Mouse (Mus musculus) neural tube, embryonic 15.5 days (tissue): Measurements from ENCODE around the gene CN725425. TPM values are rescaled to one million over a fixed set of nuclear protein-coding genes. Genes with fewer than 3 reads are reported as not detected.

ENCODE experiments used
- ATAC-seq: fragments of 200-750 bp; cut with Nextera tagmentation; 2 replicates; pipeline ENCODE4 v1.8.0; 2017; ENCODE audit warnings: mild to moderate bottlenecking, moderate TSS enrichment, moderate library complexity; ENCODE audit not compliant: low FRiP score
- H3K27ac ChIP-seq: fragments of 300-500 bp; sonication (generic); replicated peaks from 2 replicates; pipeline ENCODE4 v1.5.1; 2015; ENCODE audit warnings: mild to moderate bottlenecking, inconsistent platforms
- H3K27me3 ChIP-seq: fragments of 300-500 bp; sonication (generic); replicated peaks from 2 replicates; pipeline ENCODE4 v1.6.1; 2015; ENCODE audit warnings: inconsistent platforms
- H3K36me3 ChIP-seq: fragments of 300-500 bp; sonication (generic); 2 replicates; pipeline ENCODE4 v1.6.1; 2015; ENCODE audit warnings: inconsistent platforms
- H3K4me1 ChIP-seq: fragments of 300-500 bp; sonication (generic); 2 replicates; pipeline ENCODE4 v1.6.1; 2015; ENCODE audit warnings: inconsistent platforms
- H3K4me2 ChIP-seq: fragments of 300-500 bp; sonication (generic); 2 replicates; pipeline ENCODE4 v1.6.1; 2015; ENCODE audit warnings: inconsistent platforms, mild to moderate bottlenecking, moderate library complexity
- H3K4me3 ChIP-seq: fragments of 300-500 bp; sonication (generic); replicated peaks from 2 replicates; pipeline ENCODE4 v1.5.1; 2015; ENCODE audit warnings: mild to moderate bottlenecking, inconsistent platforms
- H3K9ac ChIP-seq: fragments of 300-500 bp; sonication (generic); replicated peaks from 2 replicates; pipeline ENCODE4 v1.6.1; 2015; ENCODE audit warnings: mild to moderate bottlenecking, inconsistent platforms
- H3K9me3 ChIP-seq: fragments of 300-500 bp; sonication (generic); replicated peaks from 2 replicates; pipeline ENCODE4 v1.6.1; 2016; ENCODE audit warnings: inconsistent platforms
- WGBS: fragments of 180-500 bp; shearing (Covaris S2); methylation state at CpG from one replicate; pipeline ENCODE4 v1.1.7; 2015; ENCODE audit warnings: mixed read lengths; 5-methylcytosine and 5-hydroxymethylcytosine counted together
- polyA plus RNA-seq: library from polyadenylated mRNA; unstranded; fragments of >200 nt; fragmentation: Nextera tagmentation; extraction: Ambion mirVana; gene quantifications from 2 replicates; pipeline ENCODE4 v1.2.1, GENCODE M21; 2015

The CN725425 gene
- not detected in 2 replicates for polyA plus RNA-seq

DNA sequence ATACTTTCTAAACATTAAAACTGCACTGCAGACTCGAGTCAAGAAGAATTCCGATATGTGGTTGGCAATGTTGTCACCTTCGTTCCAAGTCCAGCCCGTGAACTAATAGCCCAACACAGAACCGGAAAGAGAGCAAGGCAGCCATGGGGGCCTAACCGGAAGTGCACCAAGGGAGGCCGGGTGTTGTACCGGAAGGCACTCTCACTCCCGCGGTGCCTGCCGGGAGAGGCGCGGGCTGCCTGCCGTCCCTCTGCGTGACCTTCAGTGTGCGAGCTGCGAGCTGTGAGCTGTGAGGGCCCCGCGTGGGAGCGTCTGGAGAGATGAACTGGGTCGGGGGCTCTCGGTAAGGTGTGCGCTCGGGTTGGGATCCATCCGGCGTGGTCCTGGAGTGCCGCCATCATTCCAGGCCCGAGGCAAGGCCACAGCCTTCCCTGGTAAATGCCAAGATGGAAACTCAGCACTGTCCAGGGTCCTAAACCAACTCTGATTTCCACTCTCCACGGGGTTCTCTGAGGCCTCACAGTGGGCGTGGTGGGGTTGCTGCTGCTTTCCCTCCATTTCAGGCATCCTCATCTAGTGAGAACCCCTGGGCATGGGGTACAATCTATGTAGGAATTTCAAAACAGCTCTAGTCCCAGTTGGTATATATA is at the start of gene CN725425:
CN725425 (plus strand) TSS at position 239 of the 650 bp plus-strand sequence.
- H3K4me3 ChIP-seq, result no peak within 1 kb of the TSS
- ATAC-seq, result no peak
- no peak within 1 kb of the TSS for H3K9ac ChIP-seq
- no peak within 1 kb of the TSS for H3K27ac ChIP-seq
- H3K4me1 ChIP-seq, result no peaks in the 10 kb centered on the region
- H3K4me2 ChIP-seq, result no peak within 1 kb of the TSS
- no peaks in the 10 kb centered on the region for H3K36me3 ChIP-seq
- no peaks in the 10 kb centered on the region for H3K9me3 ChIP-seq
- no peaks in the 10 kb centered on the region for H3K27me3 ChIP-seq
- 93% methylated on average over 30 of the region's 30 CpGs for WGBS

DNA sequence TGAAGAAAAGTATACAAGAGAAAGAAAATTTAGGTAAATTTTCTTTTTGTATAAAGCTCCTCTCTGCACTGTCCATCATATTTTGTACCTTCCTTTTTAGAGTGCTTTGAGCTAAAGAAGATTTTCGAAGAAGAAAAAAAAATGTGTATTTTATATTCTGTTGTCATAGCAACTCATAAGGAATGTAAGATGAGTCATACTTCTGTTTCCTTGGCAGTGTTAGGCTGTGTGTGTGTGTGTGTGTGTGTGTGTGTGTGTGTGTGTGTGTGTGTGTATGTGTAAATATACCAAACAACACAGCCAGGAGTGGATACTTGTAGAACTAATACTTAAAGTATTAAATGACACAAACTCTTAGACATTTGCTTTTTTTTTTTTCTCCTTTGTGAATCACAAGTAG is 46.7 kb upstream of the CN725425 start:
- Histone ChIP-seq H3K36me3 (peaks cover 7% of the 10 kb centered on the region; the same call in 1 of the 2 replicates), H3K4me3 (no peak overlapping the region), H3K27me3 (no peaks in the 10 kb centered on the region), H3K27ac (no peak overlapping the region), H3K9me3 (0 out of 2 replicates have a peak, but pooled peaks cover 5% of the 10 kb centered on the region), H3K9ac (no peak overlapping the region), H3K4me2 (no peak overlapping the region), H3K4me1 (no peaks in the 10 kb centered on the region)
- 71% methylated on average over 1 of the region's 1 CpGs for WGBS
- no peak for ATAC-seq

- Histone ChIP-seq H3K9me3 (0 out of 2 replicates have a peak, but pooled peaks cover 5% of the 10 kb centered on the region), H3K4me1 (no peaks in the 10 kb centered on the region), H3K4me3 (no peak overlapping the region), H3K27ac (no peak overlapping the region), H3K36me3 (peaks cover 6% of the 10 kb centered on the region; the same call in 1 of the 2 replicates), H3K9ac (no peak overlapping the region), H3K4me2 (no peak overlapping the region), H3K27me3 (no peaks in the 10 kb centered on the region)
- WGBS, result 83% methylated on average over 3 of the region's 3 CpGs
- ATAC-seq, result no peak
These were observed 46.0 kb upstream of the CN725425 start for GRCm38 (mm10) chr15:91153311-91153710.

DNA sequence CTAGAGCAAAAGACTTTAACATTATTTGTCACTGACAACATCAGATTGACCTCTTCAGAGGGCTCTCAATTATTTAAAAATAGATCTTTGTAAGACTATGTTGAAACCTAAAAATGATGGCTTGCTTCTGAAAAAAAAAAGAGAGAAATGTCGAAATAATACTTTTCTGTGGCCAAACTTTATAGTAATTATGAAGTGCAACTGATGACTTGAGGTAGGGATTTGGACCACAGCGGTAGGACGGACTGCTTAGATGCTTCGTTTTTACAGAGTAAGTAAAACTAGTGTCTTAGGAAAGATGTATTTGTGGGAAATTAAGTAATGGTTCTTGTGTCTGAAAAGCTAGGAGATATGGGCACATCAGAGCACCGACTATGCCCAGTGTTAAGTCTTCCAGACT is 38.1 kb upstream of the CN725425 start:
- 91% methylated on average over 5 of the region's 5 CpGs for WGBS
- Histone ChIP-seq H3K4me1 (no peaks in the 10 kb centered on the region), H3K27ac (no peak overlapping the region), H3K36me3 (no peaks in the 10 kb centered on the region), H3K4me3 (no peak overlapping the region), H3K9ac (no peak overlapping the region), H3K27me3 (no peaks in the 10 kb centered on the region), H3K9me3 (no peaks in the 10 kb centered on the region), H3K4me2 (no peak overlapping the region)
- no peak for ATAC-seq

DNA sequence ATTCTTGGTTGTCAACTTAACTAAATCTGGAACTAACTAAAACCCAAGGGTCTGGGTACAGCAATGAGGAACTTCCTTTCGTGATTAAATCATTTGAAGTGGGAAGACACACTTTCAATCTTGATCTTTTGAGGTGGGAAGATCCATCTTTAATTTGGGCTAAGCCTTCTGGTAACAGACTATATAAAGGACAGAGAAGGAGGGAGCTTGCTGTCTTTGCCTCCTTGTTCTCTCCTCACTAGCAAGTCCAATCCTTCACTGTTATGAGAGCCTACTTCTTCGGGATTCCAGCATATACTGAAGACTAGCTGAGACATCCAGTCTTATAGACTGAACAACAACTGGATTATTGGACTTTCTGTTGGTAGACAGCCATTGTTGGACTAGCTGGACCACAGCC is 35.8 kb upstream of the CN725425 start:
- H3K9ac ChIP-seq, result no peak overlapping the region

DNA sequence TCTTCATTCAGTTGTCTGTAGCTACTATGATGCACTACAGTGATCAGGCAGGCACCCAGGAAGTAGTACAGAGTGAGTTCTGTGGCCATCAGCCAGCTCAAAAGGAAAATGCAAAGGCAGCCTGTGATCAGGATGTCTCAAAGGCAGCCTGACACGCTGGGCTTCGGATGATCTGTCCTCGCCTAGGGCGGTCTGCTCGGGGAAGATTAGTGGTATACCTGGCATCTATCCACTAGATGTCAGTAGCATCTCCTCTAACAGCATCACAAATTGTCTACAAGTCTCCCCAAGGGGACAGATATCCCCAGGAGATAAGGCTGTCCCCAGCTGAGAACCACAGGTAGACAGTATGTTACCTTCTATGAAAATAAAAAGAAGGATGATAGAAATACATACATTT is 34.3 kb upstream of the CN725425 start:
- no peak overlapping the region for H3K9ac ChIP-seq
- H3K27me3 ChIP-seq, result no peaks in the 10 kb centered on the region
- under 1% methylated on average over 5 of the region's 5 CpGs for WGBS
- H3K4me1 ChIP-seq, result no peaks in the 10 kb centered on the region
- no peak overlapping the region for H3K4me2 ChIP-seq
- no peak overlapping the region for H3K4me3 ChIP-seq
- no peaks in the 10 kb centered on the region for H3K36me3 ChIP-seq
- no peaks in the 10 kb centered on the region for H3K9me3 ChIP-seq
- no peak for ATAC-seq
- H3K27ac ChIP-seq, result no peak overlapping the region

More for the DNA sequence above, 35.8 kb upstream of the CN725425 start:
- Histone ChIP-seq H3K27me3 (no peaks in the 10 kb centered on the region), H3K9me3 (no peaks in the 10 kb centered on the region), H3K4me3 (no peak overlapping the region), H3K4me2 (no peak overlapping the region), H3K4me1 (no peaks in the 10 kb centered on the region), H3K36me3 (no peaks in the 10 kb centered on the region), H3K27ac (no peak overlapping the region)
- WGBS, result 95% methylated on average over 2 of the region's 2 CpGs
- ATAC-seq, result no peak

DNA sequence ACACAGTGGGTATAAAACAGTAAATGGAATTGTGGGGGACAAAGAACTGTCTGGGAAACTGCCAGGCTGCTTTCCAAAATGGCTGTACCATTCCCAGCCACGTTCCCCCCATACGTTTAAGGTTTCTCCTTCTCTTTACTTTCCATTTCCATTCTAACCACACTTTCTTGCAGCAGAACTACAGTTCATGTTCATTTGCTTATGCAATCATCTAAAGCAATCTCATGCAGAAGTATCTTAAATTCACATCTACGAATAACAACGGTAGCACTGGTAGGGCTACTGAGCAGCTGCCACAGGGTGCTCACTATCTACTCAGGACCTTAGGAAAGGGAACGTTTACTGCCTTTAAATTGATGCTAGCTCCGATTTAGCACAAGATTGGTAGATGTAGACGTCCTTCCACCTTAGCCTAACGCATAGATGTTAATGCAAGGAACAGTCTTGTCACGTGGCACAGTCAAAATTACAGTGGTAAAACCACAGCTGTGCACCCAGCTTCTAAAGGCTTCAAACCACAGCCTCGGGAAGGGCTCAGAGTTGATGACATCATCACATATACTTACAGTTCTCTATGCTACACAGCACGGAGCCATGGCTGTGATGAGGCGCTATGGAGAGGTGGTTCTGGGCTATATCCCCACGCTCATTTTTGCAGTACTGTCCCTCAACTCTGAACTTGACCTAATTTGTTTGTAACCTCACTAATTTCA is 31.3 kb upstream of the CN725425 start:
- Histone ChIP-seq H3K9me3 (no peaks in the 10 kb centered on the region), H3K4me3 (no peak overlapping the region), H3K9ac (no peak overlapping the region), H3K27ac (no peak overlapping the region), H3K36me3 (no peaks in the 10 kb centered on the region), H3K4me2 (no peak overlapping the region), H3K27me3 (no peaks in the 10 kb centered on the region), H3K4me1 (no peaks in the 10 kb centered on the region)
- no peak for ATAC-seq
- WGBS, result 90% methylated on average over 13 of the region's 13 CpGs

DNA sequence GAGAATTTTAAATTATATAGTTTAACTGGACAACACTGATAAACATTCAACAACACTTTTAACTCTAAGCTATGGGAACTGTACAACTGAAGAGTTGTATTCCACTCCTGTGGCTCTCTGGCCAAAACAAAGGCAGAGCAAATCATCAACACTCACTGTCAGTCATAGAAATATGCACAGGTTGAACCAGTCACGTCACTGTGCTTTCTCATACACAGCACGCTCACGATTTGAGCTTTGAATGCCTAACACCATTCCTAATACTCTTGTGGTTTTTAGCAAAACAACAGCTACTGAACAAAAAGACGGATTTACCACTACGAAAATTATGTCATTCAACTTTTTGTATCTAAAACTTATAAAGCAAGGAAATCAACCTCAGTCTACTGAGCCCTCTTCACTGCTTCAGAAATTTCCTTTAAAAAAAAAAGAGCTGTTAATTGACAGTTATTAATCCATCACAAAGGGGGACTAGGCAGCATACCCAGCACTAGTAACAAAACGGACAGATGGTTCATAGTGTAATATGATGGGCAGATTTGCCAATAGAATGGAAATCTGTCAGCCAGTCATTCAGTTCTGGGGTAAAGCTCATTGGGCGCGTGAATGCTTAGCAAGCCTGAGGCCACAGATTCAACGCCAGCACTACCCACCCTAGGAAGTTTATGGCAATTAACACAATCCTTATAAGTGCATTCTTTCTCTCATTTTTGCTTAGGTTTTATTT is 28.5 kb upstream of the CN725425 start:
- Histone ChIP-seq H3K4me2 (no peak overlapping the region), H3K9ac (no peak overlapping the region), H3K27ac (no peak overlapping the region), H3K4me3 (no peak overlapping the region), H3K27me3 (no peaks in the 10 kb centered on the region), H3K36me3 (no peaks in the 10 kb centered on the region), H3K9me3 (no peaks in the 10 kb centered on the region), H3K4me1 (no peaks in the 10 kb centered on the region)
- no peak for ATAC-seq
- 72% methylated on average over 9 of the region's 9 CpGs for WGBS

GRCm38 (mm10) chr15:91171332-91171731 is 28.0 kb upstream of the CN725425 start:
- no peaks in the 10 kb centered on the region for H3K4me1 ChIP-seq
- H3K9me3 ChIP-seq, result no peaks in the 10 kb centered on the region
- H3K27me3 ChIP-seq, result no peaks in the 10 kb centered on the region
- 80% methylated on average over 4 of the region's 4 CpGs for WGBS
- H3K4me2 ChIP-seq, result no peak overlapping the region
- no peak overlapping the region for H3K9ac ChIP-seq
- H3K36me3 ChIP-seq, result no peaks in the 10 kb centered on the region
- H3K27ac ChIP-seq, result no peak overlapping the region
- no peak for ATAC-seq
- H3K4me3 ChIP-seq, result no peak overlapping the region

GRCm38 (mm10) chr15:91172193-91172592 is 27.1 kb upstream of the CN725425 start:
- Histone ChIP-seq H3K4me3 (no peak overlapping the region), H3K36me3 (no peaks in the 10 kb centered on the region), H3K9me3 (no peaks in the 10 kb centered on the region), H3K4me1 (no peaks in the 10 kb centered on the region), H3K9ac (no peak overlapping the region), H3K27me3 (no peaks in the 10 kb centered on the region), H3K27ac (no peak overlapping the region), H3K4me2 (no peak overlapping the region)
- ATAC-seq, result no peak
- WGBS, result 89% methylated on average over 4 of the region's 4 CpGs

- WGBS, result 82% methylated on average over 9 of the region's 9 CpGs
- no peak for ATAC-seq
- H3K27me3 ChIP-seq, result no peaks in the 10 kb centered on the region
These were observed 20.5 kb upstream of the CN725425 start for GRCm38 (mm10) chr15:91178656-91179314.

More at GRCm38 (mm10) chr15:91178656-91179314, 20.5 kb upstream of the CN725425 start:
- Histone ChIP-seq H3K9ac (no peak overlapping the region), H3K36me3 (no peaks in the 10 kb centered on the region), H3K9me3 (no peaks in the 10 kb centered on the region), H3K4me2 (no peak overlapping the region), H3K4me3 (no peak overlapping the region), H3K4me1 (no peaks in the 10 kb centered on the region), H3K27ac (no peak overlapping the region)
